Mouse (Mus musculus) heart, adult 11 months (tissue): ENCODE measurements around the gene Efl1.
A peak's percentile ranks its signal among the peaks of the same experiment; 100 is the strongest.

ENCODE experiments used
- DNase-seq: peaks from one replicate; pipeline ENCODE4 v3.0.0; 2022

The Efl1 gene

DNA sequence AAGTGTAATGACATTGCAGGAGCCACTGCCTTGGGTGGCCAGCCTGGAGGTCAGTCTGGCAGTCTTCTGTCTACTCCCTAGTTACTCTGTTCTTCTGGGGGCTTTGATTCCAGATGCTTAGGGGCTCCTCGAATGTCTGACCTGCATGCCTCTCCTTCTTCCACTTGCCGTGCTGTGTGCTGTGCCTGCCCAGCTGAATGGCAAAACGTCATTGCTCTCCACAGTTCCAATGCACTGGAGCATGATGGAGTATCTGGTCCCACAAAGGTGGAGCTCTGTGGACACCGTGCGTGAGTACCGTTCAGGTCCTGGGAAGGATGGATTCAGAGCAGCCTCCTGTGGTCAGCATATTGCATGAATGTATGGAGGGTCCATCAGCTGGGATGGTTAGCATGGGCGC lies 171.1 kb downstream of the Efl1 start:
- DNase-seq, result peak; percentile 66

DNA sequence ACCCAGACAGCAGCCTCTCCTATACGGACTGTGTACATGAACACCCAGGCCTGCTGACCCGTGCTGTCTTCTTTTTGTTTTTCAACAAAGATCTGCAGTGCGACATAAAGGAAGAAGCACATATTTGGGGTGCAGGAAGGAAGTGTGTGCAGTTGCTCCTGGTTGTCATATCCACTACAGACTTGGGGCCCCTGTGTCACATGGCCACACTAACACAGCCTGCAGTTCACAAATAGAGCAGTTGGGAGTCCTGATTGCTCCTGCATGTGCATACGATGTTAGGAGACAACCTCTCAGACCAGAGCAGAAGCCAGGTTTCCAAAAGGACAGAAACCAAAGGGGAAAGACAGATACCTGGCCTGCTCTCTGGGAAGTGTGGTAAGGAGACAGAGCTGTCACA lies 172.2 kb downstream of the Efl1 start:
- peak; percentile 73 for DNase-seq

GRCm38 (mm10) chr7:82821501-82821900 lies 173.1 kb downstream of the Efl1 start:
- DNase-seq, result peak; percentile 69

- peak; percentile 82 for DNase-seq
These were observed 174.1 kb downstream of the Efl1 start for GRCm38 (mm10) chr7:82822528-82822927.
